Comparison of ENCODE assay signal across 9 mouse cellular contexts in genomic region chr6:91281206-91281605, GRCm38 (mm10).
DNase-seq lines count a peak whose midpoint lies in the region; ATAC-seq and TF ChIP-seq lines count a peak whose summit lies in the region.
"Had no signal": no experiment of that assay in that cellular context is flagged by ENCODE, and none has a peak within 500 bp of the region (broad histone marks: within the 10 kb centered on the region; RNA-seq: fewer than 3 reads in every experiment).

No protein-coding gene starts in this region.

- ATAC-seq in forebrain, postnatal 0 days, result peak; percentile 57
- ATAC-seq in hindbrain, embryonic 12.5 days (ENCODE audit: low FRiP score), result peak; percentile 9; the same call in 1 of the 2 replicates

- in situ Hi-C loops in ES-E14 (cut with MboI; ENCODE audit: low sequenced_read_pairs in 2 of 2, unreplicated experiment in 2 of 2), result loop anchor here (5.0 to 10.0 kb wide), 3 partner anchors 114 to 134 kb away; partner anchors contain the start of gene Wnt7a (in 2 of the 2)

- no peak overlapping the region for H3K4me2 ChIP-seq in forebrain, postnatal 0 days (ENCODE audit: low read depth)
- H3K4me2 ChIP-seq in hindbrain, embryonic 12.5 days (replicated peaks), result no peak overlapping the region
- H3K4me2 ChIP-seq: heart, embryonic 15.5 days had no signal

- no peak overlapping the region for H3K27ac ChIP-seq in ES-E14 (ENCODE audit: insufficient read depth, low read depth, low read length, poor library complexity, severe bottlenecking)
- H3K27ac ChIP-seq in forebrain, postnatal 0 days (ENCODE audit: low read depth, low read length), result no peak overlapping the region
- H3K27ac ChIP-seq in hindbrain, embryonic 12.5 days, result no peak overlapping the region
- H3K27ac ChIP-seq: heart, embryonic 15.5 days had no signal

- no peaks in the 10 kb centered on the region for H3K9me3 ChIP-seq in ES-E14 (ENCODE audit: control insufficient read depth, insufficient read depth, low read depth, low read length)
- no peaks in the 10 kb centered on the region for H3K9me3 ChIP-seq in forebrain, postnatal 0 days (ENCODE audit: low read length)
- no peaks in the 10 kb centered on the region for H3K9me3 ChIP-seq in hindbrain, embryonic 12.5 days (replicated peaks)
- H3K9me3 ChIP-seq: heart, embryonic 15.5 days had no signal

- H3K27me3 ChIP-seq in forebrain, postnatal 0 days (ENCODE audit: insufficient read depth, low read length), result no peaks in the 10 kb centered on the region
- H3K27me3 ChIP-seq in hindbrain, embryonic 12.5 days, result peaks cover 45% of the 10 kb centered on the region

- peak; percentile 63 for DNase-seq in ES-E14 (ENCODE audit: low read depth, low spot score)
- peak; percentile 64 for DNase-seq in c-Kit-positive CD71-negative TER-119-negative erythroid progenitor cells, embryonic 14.5 days (ENCODE audit: low read depth)
- DNase-seq in forebrain, postnatal 0 days, result peak; percentile 95
- peak; percentile 99 for DNase-seq in layer of hippocampus, postnatal 10 days (ENCODE audit: low spot score in 2 of 2)
- DNase-seq in lung, postnatal 25 days (ENCODE audit: low spot score), result peak; percentile 86
- peak; percentile 59 for DNase-seq in retina, adult 2 months (ENCODE audit: low read depth, low spot score)
- peak; percentile 73 to 85 for DNase-seq in thymus, postnatal 36 days

- H3K4me1 ChIP-seq in ES-E14 (ENCODE audit: control insufficient read depth in 2 of 2, insufficient read depth in 2 of 2, low read length in 2 of 2, poor library complexity in 1 of 2), result peaks cover 0 to 4% of the 10 kb centered on the region in 2 experiments; a peak in 1 of 4 replicates
- H3K4me1 ChIP-seq in forebrain, postnatal 0 days (ENCODE audit: insufficient read depth), result peaks cover 22% of the 10 kb centered on the region
- peaks cover 29% of the 10 kb centered on the region for H3K4me1 ChIP-seq in hindbrain, embryonic 12.5 days

- peak; percentile 100 for TF ChIP-seq CTCF in forebrain, postnatal 0 days (IDR thresholded peaks at IDR 0.05; ENCODE audit: low read depth)

- no peak overlapping the region for H3K9ac ChIP-seq in ES-E14 (ENCODE audit: insufficient read depth, low read depth, low read length, poor library complexity, severe bottlenecking)
- H3K9ac ChIP-seq in forebrain, postnatal 0 days, result no peak overlapping the region
- H3K9ac ChIP-seq in hindbrain, embryonic 12.5 days, result no peak overlapping the region
- H3K9ac ChIP-seq: heart, embryonic 15.5 days had no signal

- no peak overlapping the region for H3K4me3 ChIP-seq in ES-E14 (ENCODE audit: insufficient read depth in 1 of 2, low read depth in 1 of 2, low read length in 2 of 2, poor library complexity in 1 of 2, severe bottlenecking in 1 of 2)
- H3K4me3 ChIP-seq in forebrain, postnatal 0 days (ENCODE audit: low read depth, low read length), result no peak overlapping the region
- H3K4me3 ChIP-seq in hindbrain, embryonic 12.5 days, result no peak overlapping the region
- H3K4me3 ChIP-seq: heart, embryonic 15.5 days had no signal

- H3K36me3 ChIP-seq in ES-E14 (ENCODE audit: control insufficient read depth, insufficient read depth, low read length, poor library complexity, severe bottlenecking), result no peaks in the 10 kb centered on the region
- no peaks in the 10 kb centered on the region for H3K36me3 ChIP-seq in forebrain, postnatal 0 days (ENCODE audit: insufficient read depth)
- H3K36me3 ChIP-seq in hindbrain, embryonic 12.5 days, result no peaks in the 10 kb centered on the region
- H3K36me3 ChIP-seq: heart, embryonic 15.5 days had no signal

- WGBS in forebrain, postnatal 0 days, result 2% methylated on average over 6 of the region's 6 CpGs
- 5% methylated on average over 6 of the region's 6 CpGs for WGBS in hindbrain, embryonic 12.5 days

TF ChIP-seq in ES-E14, 5 proteins besides CTCF, POLR2A, EP300 and RAD21:
- TF ChIP-seq ZC3H11A (IDR thresholded peaks at IDR 0.05; ENCODE audit: borderline replicate concordance, low read depth, low read length) (peak; percentile 76), CHD2 (IDR thresholded peaks at IDR 0.05; ENCODE audit: low read depth, low read length) (no peak)
